Mouse (Mus musculus) forebrain, embryonic 12.5 days (tissue): ENCODE data around the gene Ptprf. TPM values are rescaled to one million over a fixed set of nuclear protein-coding genes. Genes with fewer than 3 reads are reported as not detected.
A peak's percentile ranks its signal among the peaks of the same experiment; 100 is the strongest.

Experiments
- ATAC-seq: fragments of 200-750 bp; cut with Nextera tagmentation; 2 replicates; pipeline ENCODE4 v1.8.0; 2017; ENCODE audit warnings: moderate TSS enrichment; ENCODE audit not compliant: low FRiP score
- H3K27ac ChIP-seq: fragments of 300-500 bp; sonication (generic); 2 replicates; pipeline ENCODE4 v1.5.1; 2016; ENCODE audit warnings: mild to moderate bottlenecking
- H3K27me3 ChIP-seq: fragments of 300-500 bp; sonication (generic); 2 replicates; pipeline ENCODE4 v1.6.1; 2016; ENCODE audit warnings: mild to moderate bottlenecking
- H3K36me3 ChIP-seq: fragments of 300-500 bp; sonication (generic); replicated peaks from 2 replicates; pipeline ENCODE4 v1.6.1; 2016; ENCODE audit warnings: mild to moderate bottlenecking
- H3K4me1 ChIP-seq: fragments of 300-500 bp; sonication (generic); 2 replicates; pipeline ENCODE4 v1.6.1; 2016
- H3K4me2 ChIP-seq: fragments of 300-500 bp; sonication (generic); 2 replicates; pipeline ENCODE4 v1.6.1; 2016; ENCODE audit warnings: mild to moderate bottlenecking, moderate library complexity
- H3K4me3 ChIP-seq: fragments of 300-500 bp; sonication (generic); replicated peaks from 2 replicates; pipeline ENCODE4 v1.5.1; 2016; ENCODE audit warnings: mild to moderate bottlenecking
- H3K9ac ChIP-seq: fragments of 300-500 bp; sonication (generic); 2 replicates; pipeline ENCODE4 v1.6.1; 2016; ENCODE audit warnings: mild to moderate bottlenecking
- H3K9me3 ChIP-seq: fragments of 300-500 bp; sonication (generic); 2 replicates; pipeline ENCODE4 v1.6.1; 2016
- WGBS: fragments of 180-500 bp; shearing (Covaris S2); methylation state at CpG from one replicate; pipeline ENCODE4 v1.1.7; 2016; 5-methylcytosine and 5-hydroxymethylcytosine counted together
- polyA plus RNA-seq: library from polyadenylated mRNA; unstranded; fragments of >200 nt; fragmentation: Nextera tagmentation; extraction: Ambion mirVana; gene quantifications from 2 replicates; pipeline ENCODE4 v1.2.1, GENCODE M21; 2016

Gene Ptprf
- 118 and 122 TPM in 2 replicates for polyA plus RNA-seq

GRCm38 (mm10) chr4:118291231-118291630 is at the start of gene Ptprf:
Ptprf (minus strand) TSS chr4:118291405.
- peak within 1 kb of the TSS; percentile 88 for H3K27ac ChIP-seq
- peak; percentile 74 for ATAC-seq
- H3K27me3 ChIP-seq, result peaks cover 6% of the 10 kb centered on the region; the same call in 1 of the 2 replicates
- 3% methylated on average over 19 of the region's 50 CpGs for WGBS
- peaks cover 35% of the 10 kb centered on the region for H3K4me1 ChIP-seq
- no peaks in the 10 kb centered on the region for H3K9me3 ChIP-seq
- peak within 1 kb of the TSS; percentile 83 for H3K4me3 ChIP-seq
- H3K9ac ChIP-seq, result peak within 1 kb of the TSS; percentile 94
- peaks cover 17% of the 10 kb centered on the region for H3K36me3 ChIP-seq
- peak within 1 kb of the TSS; percentile 87 for H3K4me2 ChIP-seq

GRCm38 (mm10) chr4:118336658-118337057 is 45.5 kb upstream of the Ptprf start:
- H3K4me3 ChIP-seq, result no peak overlapping the region
- H3K4me1 ChIP-seq, result no peaks in the 10 kb centered on the region
- no peaks in the 10 kb centered on the region for H3K27me3 ChIP-seq
- no peaks in the 10 kb centered on the region for H3K9me3 ChIP-seq
- 13% methylated on average over 7 of the region's 7 CpGs for WGBS
- H3K27ac ChIP-seq, result no peak overlapping the region
- H3K9ac ChIP-seq, result no peak overlapping the region
- ATAC-seq, result peak; percentile 39; the same call in 1 of the 2 replicates
- no peak overlapping the region for H3K4me2 ChIP-seq
- no peaks in the 10 kb centered on the region for H3K36me3 ChIP-seq

DNA sequence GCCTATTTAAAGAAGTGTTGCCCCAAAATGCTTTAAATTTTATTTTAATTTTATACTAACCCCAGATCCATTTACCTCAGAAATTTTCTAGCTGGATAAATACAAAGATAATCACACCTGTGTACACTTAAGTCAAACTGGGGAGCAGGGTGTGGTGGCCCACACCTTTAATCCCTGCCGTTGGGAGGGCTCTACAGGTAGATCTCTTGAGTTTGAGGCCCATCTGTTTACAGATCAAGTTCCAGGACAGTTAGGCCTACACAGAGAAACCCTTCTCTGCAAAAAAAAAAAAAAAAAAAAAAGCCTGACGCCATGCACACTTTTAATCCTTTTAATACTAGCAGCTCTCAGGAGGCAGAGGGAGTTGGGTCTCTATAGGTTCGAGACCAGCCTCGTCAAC is 44.8 kb upstream of the Ptprf start:
- Histone ChIP-seq H3K9me3 (no peaks in the 10 kb centered on the region), H3K27ac (no peak overlapping the region), H3K9ac (no peak overlapping the region), H3K36me3 (no peaks in the 10 kb centered on the region), H3K4me1 (no peaks in the 10 kb centered on the region), H3K4me2 (no peak overlapping the region), H3K27me3 (no peaks in the 10 kb centered on the region), H3K4me3 (no peak overlapping the region)
- WGBS, result 75% methylated on average over 4 of the region's 4 CpGs
- ATAC-seq, result no peak

GRCm38 (mm10) chr4:118331777-118332176 is 40.6 kb upstream of the Ptprf start:
- Histone ChIP-seq H3K9ac (no peak overlapping the region), H3K9me3 (no peaks in the 10 kb centered on the region), H3K27me3 (no peaks in the 10 kb centered on the region), H3K4me2 (no peak overlapping the region), H3K27ac (no peak overlapping the region), H3K4me3 (no peak overlapping the region), H3K36me3 (no peaks in the 10 kb centered on the region), H3K4me1 (no peaks in the 10 kb centered on the region)
- ATAC-seq, result no peak
- WGBS, result 71% methylated on average over 4 of the region's 4 CpGs

DNA sequence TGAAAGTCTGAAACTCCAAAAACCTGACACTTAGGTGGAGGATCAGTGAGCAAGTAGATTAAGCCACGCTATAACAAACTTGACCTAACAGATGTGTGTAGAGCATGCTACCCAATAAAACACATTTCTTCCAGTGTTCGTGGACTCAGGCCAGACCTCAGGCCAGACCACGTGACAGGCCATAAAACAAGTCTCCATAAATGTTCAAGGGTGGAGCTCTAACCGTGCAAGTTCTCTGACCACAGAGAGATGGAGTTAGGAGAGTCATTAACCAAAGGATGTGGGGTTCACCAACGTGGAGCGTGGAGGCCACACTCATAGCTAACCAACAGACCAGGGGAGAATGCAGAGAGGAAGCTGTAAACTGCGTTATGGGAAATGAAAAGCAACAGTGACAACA is 35.3 kb upstream of the Ptprf start:
- Histone ChIP-seq H3K4me1 (no peaks in the 10 kb centered on the region), H3K9ac (no peak overlapping the region), H3K4me3 (no peak overlapping the region), H3K36me3 (no peaks in the 10 kb centered on the region), H3K4me2 (no peak overlapping the region), H3K27ac (no peak overlapping the region), H3K27me3 (no peaks in the 10 kb centered on the region), H3K9me3 (no peaks in the 10 kb centered on the region)
- 80% methylated on average over 7 of the region's 7 CpGs for WGBS
- no peak for ATAC-seq

GRCm38 (mm10) chr4:118320636-118321035 is 29.4 kb upstream of the Ptprf start:
- Histone ChIP-seq H3K27me3 (no peaks in the 10 kb centered on the region), H3K9me3 (no peaks in the 10 kb centered on the region), H3K36me3 (no peaks in the 10 kb centered on the region), H3K27ac (no peak overlapping the region), H3K4me2 (no peak overlapping the region), H3K4me1 (0 out of 2 replicates have a peak, but pooled peaks cover 4% of the 10 kb centered on the region), H3K4me3 (no peak overlapping the region), H3K9ac (no peak overlapping the region)
- ATAC-seq, result no peak
- 82% methylated on average over 2 of the region's 2 CpGs for WGBS

DNA sequence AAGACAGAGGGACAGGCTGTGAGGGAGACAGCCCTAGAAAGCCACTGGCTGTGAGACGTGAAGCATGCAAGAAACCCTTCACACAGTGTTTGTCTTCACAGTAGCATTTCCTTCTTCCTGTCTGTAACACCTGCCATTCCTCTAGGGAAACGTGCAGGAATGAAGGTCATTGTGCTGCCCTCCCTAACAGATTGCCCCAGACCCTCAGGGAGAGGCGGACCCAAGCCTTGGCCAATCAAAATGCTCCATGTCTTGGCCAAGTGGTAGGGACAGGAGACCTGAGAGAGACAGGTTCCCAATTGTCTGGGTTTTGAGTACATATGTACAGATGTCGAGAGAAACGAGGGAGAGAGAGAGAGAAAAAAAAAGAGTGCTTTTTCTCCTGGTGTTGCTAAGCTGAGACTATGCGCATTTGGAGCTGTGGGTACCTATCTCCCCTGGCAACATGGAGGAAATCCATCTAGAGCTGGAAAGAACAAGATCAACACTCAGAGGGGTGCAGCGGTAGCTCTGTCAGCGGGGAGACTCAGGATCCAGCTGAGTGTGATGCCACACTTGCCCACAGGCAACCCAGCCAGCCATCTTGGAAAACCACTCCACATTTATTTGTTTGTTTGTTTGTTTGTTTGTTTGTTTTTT is 28.6 kb upstream of the Ptprf start:
- 0 out of 2 replicates have a peak, but pooled peaks cover 4% of the 10 kb centered on the region for H3K4me1 ChIP-seq
- no peak overlapping the region for H3K27ac ChIP-seq
- H3K4me2 ChIP-seq, result no peak overlapping the region; the same call in 1 of the 2 replicates
- no peaks in the 10 kb centered on the region for H3K36me3 ChIP-seq
- no peak overlapping the region for H3K9ac ChIP-seq
- H3K27me3 ChIP-seq, result no peaks in the 10 kb centered on the region
- ATAC-seq, result no peak
- no peak overlapping the region for H3K4me3 ChIP-seq
- no peaks in the 10 kb centered on the region for H3K9me3 ChIP-seq
- 38% methylated on average over 8 of the region's 8 CpGs for WGBS

- no peak for ATAC-seq
- H3K9ac ChIP-seq, result no peak overlapping the region
- H3K36me3 ChIP-seq, result no peaks in the 10 kb centered on the region
- 0 out of 2 replicates have a peak, but pooled peaks cover 4% of the 10 kb centered on the region for H3K9me3 ChIP-seq
- no peaks in the 10 kb centered on the region for H3K27me3 ChIP-seq
- no peak overlapping the region for H3K27ac ChIP-seq
- H3K4me2 ChIP-seq, result no peak overlapping the region
- 80% methylated on average over 4 of the region's 4 CpGs for WGBS
- 0 out of 2 replicates have a peak, but pooled peaks cover 4% of the 10 kb centered on the region for H3K4me1 ChIP-seq
- H3K4me3 ChIP-seq, result no peak overlapping the region
Measured at GRCm38 (mm10) chr4:118316662-118317061, 25.5 kb upstream of the Ptprf start.

- Histone ChIP-seq H3K4me3 (no peak overlapping the region), H3K27ac (no peak overlapping the region), H3K36me3 (no peaks in the 10 kb centered on the region), H3K27me3 (no peaks in the 10 kb centered on the region), H3K4me2 (no peak overlapping the region), H3K4me1 (0 out of 2 replicates have a peak, but pooled peaks cover 4% of the 10 kb centered on the region), H3K9me3 (0 out of 2 replicates have a peak, but pooled peaks cover 4% of the 10 kb centered on the region), H3K9ac (no peak overlapping the region)
- ATAC-seq, result no peak
- 72% methylated on average over 8 of the region's 8 CpGs for WGBS
Measured at GRCm38 (mm10) chr4:118315286-118315685, 24.1 kb upstream of the Ptprf start.

GRCm38 (mm10) chr4:118310461-118310860 is 19.3 kb upstream of the Ptprf start:
- Histone ChIP-seq H3K4me2 (no peak overlapping the region), H3K27ac (no peak overlapping the region), H3K36me3 (no peaks in the 10 kb centered on the region), H3K9me3 (0 out of 2 replicates have a peak, but pooled peaks cover 4% of the 10 kb centered on the region), H3K9ac (no peak overlapping the region), H3K4me1 (no peaks in the 10 kb centered on the region), H3K27me3 (no peaks in the 10 kb centered on the region), H3K4me3 (no peak overlapping the region)
- WGBS, result 90% methylated on average over 1 of the region's 1 CpGs
- ATAC-seq, result no peak

DNA sequence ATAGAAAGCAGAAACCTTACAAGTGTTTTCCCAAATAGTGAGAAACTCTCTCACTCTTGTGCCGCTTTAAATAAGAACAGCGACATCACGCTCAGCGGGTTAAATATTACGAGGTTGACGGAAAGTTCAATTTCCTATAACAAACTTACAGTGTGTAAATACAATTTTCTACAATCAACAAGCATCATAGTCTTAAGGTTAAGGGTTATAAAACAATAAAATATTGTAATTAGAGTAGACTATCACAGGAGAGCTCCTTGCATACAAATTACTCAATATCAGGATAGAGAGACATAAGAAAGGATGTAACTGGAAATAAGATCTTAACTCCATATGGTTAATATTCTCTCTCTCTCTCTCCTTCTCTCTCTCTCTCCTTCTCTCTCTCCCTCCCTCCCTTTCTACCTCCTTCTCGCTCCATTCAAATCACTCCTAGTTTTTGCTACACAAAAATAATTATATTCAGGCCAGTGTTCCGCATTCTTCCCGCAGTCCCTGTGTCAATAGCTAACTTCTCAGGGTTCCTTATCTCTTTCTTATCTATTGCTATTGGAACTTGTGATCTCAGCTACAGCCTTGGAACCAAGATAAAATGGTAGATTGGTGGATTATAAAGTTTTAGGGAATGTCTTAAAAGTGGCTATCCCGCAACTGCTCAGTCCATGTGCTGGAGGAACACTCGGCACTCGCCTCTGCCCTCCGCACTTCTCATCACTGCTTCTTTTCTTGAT is 16.5 kb upstream of the Ptprf start:
- H3K9ac ChIP-seq, result no peak overlapping the region
- H3K4me3 ChIP-seq, result no peak overlapping the region
- no peak for ATAC-seq
- H3K36me3 ChIP-seq, result no peaks in the 10 kb centered on the region
- H3K9me3 ChIP-seq, result no peaks in the 10 kb centered on the region
- H3K27me3 ChIP-seq, result no peaks in the 10 kb centered on the region
- 92% methylated on average over 13 of the region's 13 CpGs for WGBS
- no peaks in the 10 kb centered on the region for H3K4me1 ChIP-seq
- H3K4me2 ChIP-seq, result no peak overlapping the region
- no peak overlapping the region for H3K27ac ChIP-seq

DNA sequence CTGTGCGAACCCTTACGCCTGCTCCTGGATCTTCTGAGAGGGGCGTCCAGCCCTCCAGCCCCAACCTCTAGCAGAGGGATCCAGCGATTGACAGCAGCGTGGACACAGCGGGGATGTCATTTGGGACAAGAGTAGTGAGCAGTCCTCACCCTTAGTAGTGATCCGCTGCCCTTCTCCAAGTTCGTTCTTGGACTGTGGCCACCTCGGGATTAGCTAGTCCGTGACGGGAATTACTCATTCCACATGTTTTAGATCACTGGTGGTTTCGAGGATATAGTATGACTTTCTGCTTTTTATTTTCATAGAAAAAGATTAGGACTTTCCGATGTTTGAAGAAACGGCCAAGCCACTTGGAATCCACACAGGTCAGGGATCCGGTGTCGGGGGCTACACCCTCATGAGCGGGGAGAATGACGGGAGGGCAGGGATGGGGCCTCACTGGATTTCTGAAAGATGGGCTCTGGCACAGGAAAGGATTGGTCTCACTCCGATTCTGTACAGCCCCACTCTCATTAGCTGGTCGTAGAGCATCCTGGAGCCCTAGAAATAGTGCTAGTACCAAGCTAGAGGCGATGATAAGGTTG is 15.0 kb upstream of the Ptprf start:
- no peaks in the 10 kb centered on the region for H3K9me3 ChIP-seq
- H3K4me2 ChIP-seq, result no peak overlapping the region
- ATAC-seq, result no peak
- no peaks in the 10 kb centered on the region for H3K36me3 ChIP-seq
- no peaks in the 10 kb centered on the region for H3K4me1 ChIP-seq
- H3K4me3 ChIP-seq, result no peak overlapping the region
- no peak overlapping the region for H3K9ac ChIP-seq
- H3K27me3 ChIP-seq, result no peaks in the 10 kb centered on the region
- WGBS, result 86% methylated on average over 21 of the region's 21 CpGs
- H3K27ac ChIP-seq, result no peak overlapping the region
